Mouse (Mus musculus) limb, embryonic 14.5 days (tissue): ENCODE measurements at regions not wholly inside any gene's neighbourhood (a gene's known extent, or its start where the extent isn't known, plus 50 kb on each side); places are given as distances from the start of the nearest gene placed in this dataset.

Source experiments
- ATAC-seq: fragments of 200-750 bp; cut with Nextera tagmentation; 2 replicates; pipeline ENCODE4 v1.8.0; 2017; ENCODE audit warnings: low read depth, moderate number of reproducible peaks, moderate TSS enrichment; ENCODE audit not compliant: low FRiP score
- DNase-seq: peaks from one replicate; pipeline ENCODE4 v3.0.0-alpha.2; 2015; ENCODE audit warnings: low spot score
- H3K27ac ChIP-seq: fragments of 300-500 bp; sonication (generic); replicated peaks from 2 replicates; pipeline ENCODE4 v1.5.1; 2014; ENCODE audit warnings: low read depth, mild to moderate bottlenecking, low read length, moderate library complexity, mixed read lengths
- H3K27me3 ChIP-seq: fragments of 300-500 bp; sonication (generic); 2 replicates; pipeline ENCODE4 v1.6.1; 2014; ENCODE audit warnings: low read length, mixed read lengths; ENCODE audit not compliant: control insufficient read depth, insufficient read depth
- H3K36me3 ChIP-seq: fragments of 300-500 bp; sonication (generic); 2 replicates; pipeline ENCODE4 v1.6.1; 2014; ENCODE audit warnings: mild to moderate bottlenecking, low read length, moderate library complexity, mixed read lengths; ENCODE audit not compliant: control insufficient read depth, insufficient read depth
- H3K4me1 ChIP-seq: fragments of 300-500 bp; sonication (generic); 2 replicates; pipeline ENCODE4 v1.6.1; 2014; ENCODE audit warnings: antibody characterized with exemption, low read length, mixed read lengths; ENCODE audit not compliant: control insufficient read depth, insufficient read depth
- H3K4me2 ChIP-seq: fragments of 300-500 bp; sonication (generic); replicated peaks from 2 replicates; pipeline ENCODE4 v1.6.1; 2014; ENCODE audit warnings: low read depth, mild to moderate bottlenecking, low read length, moderate library complexity; ENCODE audit not compliant: severe bottlenecking
- H3K4me3 ChIP-seq: fragments of 300-500 bp; sonication (generic); replicated peaks from 2 replicates; pipeline ENCODE4 v1.5.1; 2014; ENCODE audit warnings: low read length
- H3K9ac ChIP-seq: fragments of 300-500 bp; sonication (generic); 2 replicates; pipeline ENCODE4 v1.6.1; 2014; ENCODE audit warnings: mild to moderate bottlenecking, low read depth, low read length, moderate library complexity; ENCODE audit not compliant: severe bottlenecking
- H3K9me3 ChIP-seq: fragments of 300-500 bp; sonication (generic); 2 replicates; pipeline ENCODE4 v1.6.1; 2016; ENCODE audit warnings: low read length; ENCODE audit not compliant: control insufficient read depth
- POLR2A ChIP-seq: fragments of 200-500 bp; IDR thresholded peaks from 2 replicates; pipeline ENCODE4 v1.8.0; 2012; ENCODE audit warnings: inconsistent platforms, mild to moderate bottlenecking, moderate library complexity, borderline replicate concordance; ENCODE audit not compliant: insufficient read depth, insufficient read length; ENCODE audit errors: extremely low read depth
- WGBS: fragments of 180-500 bp; shearing (Covaris S2); extraction: QIAGEN DNeasy Blood & Tissue Kit; methylation state at CpG from one replicate; pipeline ENCODE4 v1.1.7; 2014; 5-methylcytosine and 5-hydroxymethylcytosine counted together

GRCm38 (mm10) chr13:16586286-16586685 is 574.6 kb downstream of the Inhba start:
- Histone ChIP-seq H3K9ac (no peak overlapping the region), H3K27me3 (no peaks in the 10 kb centered on the region), H3K36me3 (no peaks in the 10 kb centered on the region), H3K9me3 (no peaks in the 10 kb centered on the region), H3K27ac (no peak overlapping the region), H3K4me1 (no peaks in the 10 kb centered on the region), H3K4me3 (no peak overlapping the region), H3K4me2 (no peak overlapping the region)
- TF ChIP-seq POLR2A, result no peak
- no peak for ATAC-seq
- no peak for DNase-seq

- no peak overlapping the region for H3K27ac ChIP-seq
- 87% methylated on average over 5 of the region's 5 CpGs for WGBS
- no peaks in the 10 kb centered on the region for H3K27me3 ChIP-seq
- TF ChIP-seq POLR2A, result no peak
- no peaks in the 10 kb centered on the region for H3K9me3 ChIP-seq
- H3K4me2 ChIP-seq, result no peak overlapping the region
- H3K9ac ChIP-seq, result no peak overlapping the region
- ATAC-seq (no peak), DNase-seq (no peak)
- no peaks in the 10 kb centered on the region for H3K4me1 ChIP-seq
- H3K36me3 ChIP-seq, result no peaks in the 10 kb centered on the region
- H3K4me3 ChIP-seq, result no peak overlapping the region
Observed at GRCm38 (mm10) chr13:16619755-16620154, 608.1 kb downstream of the Inhba start.

- no peak overlapping the region for H3K4me2 ChIP-seq
- no peak for TF ChIP-seq POLR2A
- no peaks in the 10 kb centered on the region for H3K9me3 ChIP-seq
- 13% methylated on average over 4 of the region's 4 CpGs for WGBS
- no peaks in the 10 kb centered on the region for H3K36me3 ChIP-seq
- H3K27me3 ChIP-seq, result no peaks in the 10 kb centered on the region
- H3K9ac ChIP-seq, result no peak overlapping the region
- no peak overlapping the region for H3K4me3 ChIP-seq
- no peak for DNase-seq
- peaks cover 3% of the 10 kb centered on the region; the same call in 1 of the 2 replicates for H3K4me1 ChIP-seq
- no peak for ATAC-seq
- H3K27ac ChIP-seq, result no peak overlapping the region
Observed at GRCm38 (mm10) chr13:16626584-16626983, 614.9 kb downstream of the Inhba start.

GRCm38 (mm10) chr13:16633445-16634092 is 621.9 kb downstream of the Inhba start:
- no peaks in the 10 kb centered on the region for H3K36me3 ChIP-seq
- H3K27ac ChIP-seq, result no peak overlapping the region
- 71% methylated on average over 5 of the region's 5 CpGs for WGBS
- H3K4me2 ChIP-seq, result no peak overlapping the region
- H3K4me3 ChIP-seq, result no peak overlapping the region
- H3K9me3 ChIP-seq, result no peaks in the 10 kb centered on the region
- no peaks in the 10 kb centered on the region for H3K27me3 ChIP-seq
- H3K9ac ChIP-seq, result no peak overlapping the region
- DNase-seq (no peak), ATAC-seq (no peak)
- H3K4me1 ChIP-seq, result no peaks in the 10 kb centered on the region
- no peak for TF ChIP-seq POLR2A

GRCm38 (mm10) chr13:16636251-16636650 is 624.6 kb downstream of the Inhba start:
- no peaks in the 10 kb centered on the region for H3K27me3 ChIP-seq
- no peak overlapping the region for H3K9ac ChIP-seq
- H3K9me3 ChIP-seq, result no peaks in the 10 kb centered on the region
- no peaks in the 10 kb centered on the region for H3K36me3 ChIP-seq
- 68% methylated on average over 2 of the region's 2 CpGs for WGBS
- H3K4me2 ChIP-seq, result no peak overlapping the region
- no peak overlapping the region for H3K27ac ChIP-seq
- no peak for TF ChIP-seq POLR2A
- no peaks in the 10 kb centered on the region for H3K4me1 ChIP-seq
- H3K4me3 ChIP-seq, result no peak overlapping the region
- no peak for ATAC-seq
- no peak for DNase-seq
